Mouse (Mus musculus): Measurements from ENCODE around the gene Tmem239.

Tmem239 gene

DNA sequence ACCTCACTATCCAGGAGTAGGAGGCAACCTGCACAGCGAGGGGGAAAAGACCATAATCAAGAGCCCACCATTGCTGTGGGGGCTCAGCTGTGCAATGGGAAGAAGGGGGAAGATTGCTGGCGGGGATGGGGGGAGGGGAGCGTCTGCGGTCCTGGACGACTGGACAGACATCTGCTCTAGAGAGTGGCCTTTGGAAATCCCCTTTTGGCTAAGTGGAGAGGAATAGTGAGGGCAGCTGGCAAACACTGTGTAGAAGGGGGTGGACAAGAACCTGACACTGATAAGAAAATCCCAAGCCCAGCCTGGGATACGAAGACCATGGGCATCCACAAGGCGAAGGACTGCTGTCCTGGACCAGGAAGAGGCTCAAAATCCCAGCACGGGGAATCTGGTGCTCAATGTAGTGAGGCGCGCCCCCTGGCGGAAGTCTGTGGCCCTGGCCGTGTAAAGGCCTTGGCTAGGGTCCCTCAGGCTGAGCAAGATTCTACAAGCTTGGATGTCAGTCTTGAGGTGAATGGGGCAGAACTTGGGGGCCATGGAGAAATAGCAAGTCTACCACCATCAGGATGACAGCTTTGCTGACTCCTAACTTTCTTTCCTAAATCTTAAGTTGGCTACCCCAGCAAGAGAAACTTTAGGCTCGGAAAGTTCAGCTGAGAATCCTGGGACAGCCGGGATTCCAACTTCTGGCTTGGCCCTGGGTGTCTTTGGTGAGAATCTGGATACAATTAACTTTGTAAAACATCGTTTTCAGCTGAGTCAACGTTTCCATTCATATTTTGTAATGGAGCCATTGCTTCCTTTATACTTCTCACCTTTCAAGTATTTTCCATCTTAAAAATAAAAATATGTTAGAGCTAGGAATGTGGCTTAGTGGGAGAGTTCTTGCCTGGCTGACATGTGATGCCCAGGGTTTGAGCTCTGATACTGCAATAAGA lies 5.5 kb downstream of the Tmem239 start:
- DNase-seq (ENCODE audit: low spot score): peak; percentile 94

DNA sequence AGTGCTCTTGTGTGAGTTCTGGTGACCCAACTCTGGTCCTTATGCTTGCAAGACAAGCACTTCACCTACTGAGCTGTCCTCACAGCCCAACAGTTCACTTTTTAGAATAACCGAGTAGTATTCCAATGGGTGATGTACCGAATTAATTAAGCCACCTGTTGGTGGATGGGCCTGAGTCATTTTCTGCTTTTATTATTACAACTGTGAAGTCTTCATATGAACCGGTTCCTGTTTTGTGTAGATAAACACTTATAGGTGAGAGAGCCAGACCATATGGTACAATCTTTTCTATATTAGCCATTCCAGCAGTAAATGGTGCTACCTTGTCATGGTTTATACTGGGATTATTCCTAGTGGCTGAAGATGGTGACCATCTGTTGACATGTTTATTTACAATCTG lies 6.5 kb downstream of the Tmem239 start:
- DNase-seq (ENCODE audit: low spot score): no peak

DNA sequence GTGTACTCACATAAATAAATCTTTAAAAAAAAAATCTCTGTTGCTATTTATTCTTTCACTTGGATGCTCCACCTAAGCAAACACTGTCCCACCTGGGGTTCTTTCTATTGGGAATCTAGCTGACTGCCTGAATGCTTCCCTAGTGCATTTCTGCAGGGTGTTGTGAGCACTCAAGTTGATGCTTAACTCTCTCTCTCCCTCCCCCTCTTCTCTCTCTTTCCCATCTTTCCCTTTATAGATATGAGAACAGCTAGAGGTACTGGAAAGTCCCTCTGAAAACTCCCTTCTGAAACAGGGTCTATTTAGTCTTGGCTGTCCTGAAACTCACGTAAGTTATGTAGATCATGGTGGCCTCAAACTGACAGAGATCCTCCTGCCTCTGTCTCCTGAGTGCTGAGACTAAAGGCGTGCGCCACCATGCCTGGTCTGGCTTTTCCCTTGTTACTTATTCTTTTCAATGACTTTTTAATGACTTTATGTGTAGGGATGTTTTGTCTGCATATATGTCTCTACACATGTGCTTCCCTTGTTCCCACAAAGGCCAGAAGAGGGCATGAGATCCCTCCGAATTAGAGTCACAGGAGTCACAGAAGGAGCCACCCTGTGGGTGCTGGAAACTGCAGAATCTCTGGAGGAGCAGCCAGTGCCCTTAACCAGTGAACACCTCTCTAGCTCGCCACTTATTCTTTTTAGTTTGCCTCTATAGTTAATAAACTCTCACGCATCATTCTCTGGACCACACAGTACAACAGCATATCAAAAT lies 8.0 kb downstream of the Tmem239 start:
- no peak for DNase-seq (ENCODE audit: low spot score)

DNA sequence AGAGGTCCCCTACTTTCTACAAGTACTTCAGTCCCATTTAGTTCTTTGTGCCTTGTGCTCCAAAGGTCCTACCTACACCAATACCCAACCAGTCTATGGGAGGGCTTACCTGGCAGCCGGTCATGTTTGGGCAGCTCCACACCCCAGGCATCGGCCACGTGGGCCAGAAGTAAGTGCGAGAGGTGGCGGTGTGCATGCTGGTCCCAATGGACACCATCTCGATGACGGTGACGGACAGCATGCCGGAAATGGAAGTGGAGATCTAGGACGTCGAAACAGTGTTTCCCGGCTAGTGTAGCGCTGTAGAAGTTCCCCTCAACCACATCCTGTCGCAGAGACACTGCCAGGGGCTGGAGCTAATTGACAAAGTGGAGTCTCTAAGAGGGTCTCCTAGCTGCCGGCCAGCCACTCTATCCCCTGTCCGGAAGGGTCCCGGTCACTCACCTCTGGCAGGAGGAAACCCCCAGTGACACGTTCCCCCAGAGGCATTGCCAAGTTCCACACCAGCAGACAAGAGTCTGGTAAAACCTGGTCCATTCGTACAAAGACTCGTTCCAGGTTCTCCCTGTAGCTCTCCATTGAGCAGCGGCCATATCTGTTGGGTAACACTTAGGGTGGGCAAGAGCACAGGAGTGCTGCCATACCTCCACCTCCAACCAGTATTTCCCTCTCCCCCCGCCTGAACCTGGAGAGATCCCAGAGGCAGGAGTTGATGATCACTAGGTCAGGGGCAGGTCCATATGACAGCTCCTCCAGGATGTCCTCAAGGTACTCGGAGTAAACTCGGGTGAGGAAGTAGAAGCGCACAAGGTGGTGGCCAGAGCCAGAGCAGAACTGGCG lies 15.7 kb downstream of the Tmem239 start:
- DNase-seq (ENCODE audit: low spot score): no peak

DNA sequence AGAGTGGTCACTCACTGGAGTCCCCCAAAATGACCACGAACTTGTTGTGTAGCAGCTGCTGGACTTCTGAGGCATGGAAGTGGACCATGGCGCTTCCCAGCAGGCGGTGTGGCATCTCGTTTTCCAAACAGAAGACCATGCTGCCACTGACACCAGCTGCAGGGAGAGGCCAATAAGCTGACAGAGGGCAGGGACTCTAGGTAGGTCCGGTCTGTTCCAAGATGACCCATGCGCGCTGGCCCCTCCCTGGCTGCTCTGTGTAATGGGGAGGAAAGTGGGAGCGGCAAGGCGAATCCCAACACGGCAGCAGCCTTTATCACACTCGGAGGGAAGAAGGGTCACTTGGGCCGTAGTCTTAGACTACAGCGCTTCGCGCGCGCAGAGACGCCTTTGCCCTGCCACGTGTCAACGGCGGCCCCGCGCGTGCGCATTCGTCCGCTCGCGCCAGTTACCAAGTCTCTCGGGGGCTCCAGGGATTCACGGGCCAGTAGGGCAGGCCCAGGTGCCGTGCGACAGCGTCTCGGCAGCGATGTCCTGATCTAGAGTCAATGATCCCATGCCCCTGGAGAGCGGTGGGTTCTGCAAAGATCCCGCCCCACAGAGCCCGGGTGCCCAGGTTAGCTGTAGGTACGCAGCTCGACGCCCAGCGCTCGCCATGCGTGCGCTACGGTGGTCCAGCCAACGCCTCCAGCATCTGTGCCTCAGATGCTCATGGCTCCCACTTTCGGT lies 17.3 kb downstream of the Tmem239 start:
- peak; percentile 84 for DNase-seq (ENCODE audit: low spot score)

DNA sequence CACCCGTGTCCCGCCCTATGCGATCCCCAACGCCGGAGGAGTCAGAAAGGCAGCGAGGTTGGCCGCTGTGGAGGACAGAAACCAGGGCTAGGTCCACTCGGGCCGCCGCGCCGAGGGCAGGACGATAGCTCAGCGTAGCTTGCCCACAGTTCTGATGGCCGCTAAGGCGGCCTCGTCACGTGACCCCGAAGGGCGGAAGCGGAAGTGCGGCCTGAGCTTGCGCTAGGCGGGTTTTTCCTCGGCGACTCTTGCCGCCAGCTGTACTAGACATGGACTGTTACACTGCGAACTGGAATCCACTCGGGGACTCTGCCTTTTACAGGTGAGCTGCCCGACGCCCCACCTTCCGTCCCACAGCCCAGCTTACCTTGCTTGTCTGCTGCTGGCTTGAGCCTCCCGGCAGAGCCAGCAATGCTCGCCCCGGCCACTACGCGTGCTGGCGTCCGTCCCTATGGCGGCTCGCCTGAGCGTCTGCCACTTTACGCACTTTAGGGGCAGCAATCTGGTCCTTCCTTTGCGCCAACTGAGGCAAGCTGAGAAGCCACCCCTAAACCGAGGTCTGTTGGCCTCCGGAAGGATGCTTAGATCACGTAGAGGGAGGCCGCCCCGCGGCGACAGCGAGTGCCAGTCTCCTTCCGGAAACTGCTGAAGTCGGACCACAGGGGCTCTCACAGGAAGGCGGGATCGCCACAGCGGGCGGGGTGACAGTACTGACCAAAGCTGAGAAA lies 18.0 kb downstream of the Tmem239 start, which contains the start of the genes Vps16 and Pced1a:
TSS of gene Vps16 (plus strand) at position 214 of the 728 bp plus-strand sequence.
TSS of gene Pced1a (minus strand) at position 576 of the 728 bp plus-strand sequence.
- DNase-seq (ENCODE audit: low spot score): peak; percentile 93

DNA sequence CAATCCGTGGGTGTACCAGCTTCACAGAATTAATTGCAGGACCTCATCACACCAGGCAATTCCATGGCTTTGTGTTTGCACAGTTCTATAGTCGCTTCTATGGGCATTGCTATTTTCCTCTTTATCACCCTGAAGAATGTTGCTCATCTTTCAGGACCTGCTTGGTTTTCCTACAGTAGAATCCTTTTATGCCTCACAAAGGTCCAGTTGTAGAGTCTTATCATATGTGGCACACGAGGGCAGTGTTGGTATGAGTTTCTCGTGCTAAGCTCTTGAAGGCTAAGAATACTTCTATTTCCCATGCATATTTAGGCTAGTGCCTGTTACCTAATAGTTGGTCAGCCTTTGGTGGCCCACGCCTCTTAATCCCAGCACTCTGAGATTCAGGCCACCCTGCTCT lies 18.8 kb downstream of the Tmem239 start:
- peak; percentile 27 for DNase-seq (ENCODE audit: low spot score)

DNA sequence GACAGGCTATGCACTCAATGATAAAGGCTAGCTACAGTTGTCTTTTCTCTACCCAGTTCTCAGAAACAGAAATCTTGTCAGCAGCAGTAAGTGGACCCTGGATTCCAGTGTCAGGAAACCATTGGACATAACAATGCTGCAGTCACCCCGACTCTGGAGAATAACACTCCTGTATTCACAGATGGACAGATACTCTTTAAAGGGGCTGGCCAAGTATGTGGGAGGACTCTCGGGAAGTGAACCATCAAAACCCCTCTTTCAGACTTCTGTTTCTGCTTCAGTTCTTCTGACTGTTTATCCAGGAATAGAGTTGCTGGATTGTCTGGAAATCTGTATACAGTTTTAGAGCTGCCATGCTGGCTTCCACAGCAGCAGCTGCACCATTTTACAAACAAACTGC lies 23.6 kb downstream of the Tmem239 start:
- DNase-seq (ENCODE audit: low spot score): no peak

DNA sequence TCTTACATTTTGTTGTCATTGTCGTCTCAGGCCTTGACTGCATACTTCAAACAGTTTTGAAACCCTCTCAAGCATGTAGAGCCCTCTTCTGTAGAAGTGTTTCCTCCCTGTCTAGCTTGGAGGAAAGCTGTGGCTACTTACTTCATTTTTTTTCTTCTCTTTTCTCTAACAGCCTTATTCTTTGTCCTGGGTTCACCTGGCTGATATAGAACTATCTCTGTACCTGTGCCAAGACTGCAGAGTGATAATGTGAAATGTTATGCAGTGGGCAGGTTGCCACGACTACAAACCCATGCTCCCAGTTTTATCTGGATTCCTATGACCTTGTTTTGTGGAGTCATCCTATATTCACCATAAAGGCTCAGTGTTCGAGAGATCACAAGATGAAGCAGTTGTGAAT lies 24.2 kb downstream of the Tmem239 start:
- no peak for DNase-seq (ENCODE audit: low spot score)

DNA sequence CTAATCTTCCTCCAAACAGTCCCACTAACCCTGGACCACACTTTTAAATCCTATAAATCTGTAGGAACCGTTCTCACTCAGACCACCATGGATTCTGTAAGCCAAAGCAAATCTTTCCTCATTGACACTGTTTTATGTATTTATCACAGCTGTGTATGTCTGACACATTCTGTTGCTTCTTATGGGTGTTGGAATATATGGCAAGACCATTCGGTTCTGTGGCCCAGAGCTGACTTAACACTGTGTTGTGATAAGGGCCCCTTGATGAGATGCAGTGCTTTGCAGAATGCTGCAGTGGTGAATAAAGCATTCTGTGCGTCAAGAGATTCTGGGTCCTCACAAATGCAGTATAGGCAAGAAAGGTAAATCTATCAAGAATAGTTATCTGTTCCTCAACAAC lies 25.9 kb downstream of the Tmem239 start:
- no peak for DNase-seq (ENCODE audit: low spot score)

DNA sequence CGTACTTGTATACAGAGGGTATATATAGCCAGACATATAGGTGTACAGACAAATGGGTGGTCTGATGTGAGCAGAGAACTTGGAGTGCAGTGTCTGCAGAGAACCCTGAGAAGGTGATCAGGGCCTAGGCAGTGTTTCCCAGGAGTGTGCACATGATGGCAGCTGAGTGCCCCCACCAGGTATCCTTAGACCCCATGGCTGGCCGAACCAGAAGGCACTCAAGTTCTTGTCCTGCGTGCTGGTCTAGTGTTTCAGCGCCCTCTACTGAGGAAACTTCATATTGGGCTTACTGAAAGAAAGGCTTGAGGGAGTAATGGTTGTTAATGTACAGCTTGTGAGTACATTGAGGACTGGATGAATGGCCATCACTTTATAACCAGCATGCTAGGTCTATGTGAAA lies 26.9 kb downstream of the Tmem239 start:
- peak; percentile 82 for DNase-seq (ENCODE audit: low spot score)

DNA sequence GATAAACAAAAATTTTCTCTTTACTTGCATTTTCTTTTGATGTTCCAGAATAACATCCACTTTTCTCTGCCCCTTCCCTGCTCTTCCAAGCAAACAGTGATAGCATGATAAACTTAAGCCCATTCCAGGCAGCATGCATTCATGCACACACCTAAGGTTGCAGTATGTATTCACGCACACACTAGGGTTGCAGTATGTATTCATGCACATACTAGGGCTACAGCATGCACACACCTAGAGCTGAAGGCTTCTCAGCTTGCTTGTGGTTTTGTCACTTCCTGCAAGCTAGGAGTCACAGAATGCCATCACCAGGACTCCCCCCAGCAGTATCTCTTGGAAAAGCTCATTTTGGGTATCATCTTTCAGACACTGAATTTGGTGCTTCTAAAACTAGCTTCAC lies 30.5 kb downstream of the Tmem239 start:
- DNase-seq (ENCODE audit: low spot score): no peak

DNA sequence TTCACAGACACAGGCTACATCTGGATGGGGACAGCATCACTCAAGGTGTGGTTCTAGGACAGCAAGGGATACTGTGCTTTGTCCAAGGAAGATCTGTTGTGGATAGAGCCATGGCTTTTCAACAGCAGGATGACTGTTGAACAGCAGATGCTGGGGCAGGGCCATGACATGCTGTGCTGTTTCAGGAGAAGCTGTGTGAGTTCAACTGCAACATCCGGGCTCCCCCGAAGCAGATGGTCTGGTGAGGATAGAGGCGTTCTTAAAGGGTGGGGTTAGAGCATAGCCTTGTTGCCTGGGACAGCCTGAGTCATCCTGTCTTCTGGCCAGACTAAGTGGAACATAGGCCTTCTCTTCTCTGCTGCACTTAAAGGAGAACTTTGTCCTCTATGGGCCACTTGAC lies 32.6 kb downstream of the Tmem239 start:
- DNase-seq (ENCODE audit: low spot score): no peak

DNA sequence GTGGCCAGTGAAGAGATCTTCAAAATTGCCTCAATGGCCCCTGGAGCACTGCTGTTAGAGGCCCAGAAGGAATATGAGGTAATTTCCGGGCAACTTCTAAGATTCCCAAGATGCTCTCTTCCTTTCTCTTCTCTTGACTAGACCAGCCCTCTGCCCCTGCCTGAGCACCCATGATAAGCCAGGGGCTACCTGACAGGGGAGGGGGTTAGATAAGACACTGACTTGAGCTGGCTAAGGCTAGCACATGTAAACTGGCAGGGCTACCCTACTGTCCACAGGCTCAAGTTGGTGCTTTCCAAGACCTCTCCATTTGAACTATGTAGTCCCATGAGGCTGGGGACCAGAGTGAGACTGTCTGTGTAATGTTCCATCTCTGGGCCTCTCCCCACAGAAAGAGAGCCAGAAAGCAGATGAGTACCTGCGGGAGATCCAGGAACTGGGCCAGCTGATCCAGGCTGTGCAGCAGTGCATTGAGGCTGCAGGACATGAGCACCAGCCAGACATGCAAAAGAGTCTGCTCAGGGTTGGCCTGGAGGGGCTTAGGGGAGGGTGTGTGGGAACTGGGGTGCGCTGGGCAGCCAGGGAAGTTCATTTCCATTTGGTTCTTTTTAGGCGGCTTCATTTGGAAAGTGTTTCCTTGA lies 33.7 kb downstream of the Tmem239 start:
- no peak for DNase-seq (ENCODE audit: low spot score)

DNA sequence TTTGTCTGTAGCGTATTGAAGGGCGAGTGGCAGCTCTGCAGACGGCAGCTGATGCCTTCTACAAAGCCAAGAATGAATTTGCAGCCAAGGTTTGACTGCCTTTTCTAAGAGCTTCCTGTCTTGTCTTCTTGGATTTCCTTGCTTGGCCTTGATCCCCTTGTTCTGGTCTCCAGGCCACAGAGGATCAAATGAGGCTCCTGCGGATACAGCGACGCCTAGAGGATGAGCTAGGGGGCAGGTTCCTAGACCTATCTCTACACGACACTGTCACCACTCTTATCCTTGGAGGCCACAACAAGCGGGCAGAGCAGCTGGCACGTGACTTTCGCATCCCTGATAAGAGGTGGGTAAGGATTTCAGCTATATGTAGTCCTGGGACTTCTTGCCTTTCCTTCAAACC lies 35.9 kb downstream of the Tmem239 start:
- no peak for DNase-seq (ENCODE audit: low spot score)

DNA sequence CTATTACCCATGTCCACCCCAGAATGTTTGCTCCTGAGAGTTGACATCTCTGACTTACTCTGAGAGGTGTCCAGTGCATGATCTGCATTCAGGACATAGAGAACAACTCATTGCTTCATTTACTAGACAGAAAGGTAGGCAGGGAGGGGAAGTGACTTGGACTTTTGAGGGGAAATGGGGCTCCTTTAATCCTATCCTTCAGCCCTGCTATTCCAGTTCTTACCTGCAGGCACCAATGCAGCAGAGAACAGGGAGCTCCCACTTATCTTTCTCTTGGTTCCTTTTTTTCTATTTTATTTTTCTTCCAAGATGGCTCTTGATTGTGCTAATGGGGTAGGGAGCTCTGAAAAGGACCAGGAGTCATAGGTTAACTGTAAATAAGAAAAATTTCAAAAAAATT lies 42.2 kb downstream of the Tmem239 start:
- DNase-seq (ENCODE audit: low spot score): no peak

DNA sequence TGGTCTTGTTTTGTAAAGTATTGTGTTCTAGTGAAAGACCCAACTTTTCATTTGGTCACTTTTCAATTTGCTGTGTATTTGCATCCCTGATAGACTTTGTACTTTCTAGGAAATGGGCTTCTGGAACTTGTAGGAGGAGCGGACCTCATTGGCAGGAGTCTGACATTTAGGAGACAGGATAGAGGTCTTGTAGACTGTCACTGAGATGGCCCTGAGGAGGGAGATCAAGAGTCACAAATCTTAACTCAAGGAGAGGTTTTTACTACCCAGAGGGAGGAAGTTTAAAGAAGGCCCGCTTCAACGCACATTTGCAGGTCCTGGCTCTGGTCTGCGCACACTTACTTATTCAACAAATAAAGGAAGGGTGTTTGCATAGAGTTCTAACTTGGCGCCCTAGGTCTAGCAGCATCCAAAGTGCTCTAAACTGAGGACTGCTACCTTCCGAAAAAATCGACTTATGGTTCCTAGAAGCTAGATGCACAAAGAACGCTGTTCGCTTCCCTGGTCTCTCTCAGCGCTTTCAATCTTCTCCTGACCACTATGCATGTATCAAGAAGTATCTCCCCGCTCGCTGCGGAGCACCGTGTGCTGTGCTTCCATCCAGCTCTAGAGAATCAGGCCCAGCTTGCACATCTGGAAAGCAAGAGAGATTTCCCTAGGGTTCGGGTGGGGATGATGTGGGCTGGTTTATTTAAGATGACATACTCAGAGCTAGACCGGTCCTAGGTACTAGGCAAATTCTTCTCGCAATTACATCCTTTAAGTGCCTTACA lies 42.9 kb downstream of the Tmem239 start:
- peak; percentile 43 for DNase-seq (ENCODE audit: low spot score)

DNA sequence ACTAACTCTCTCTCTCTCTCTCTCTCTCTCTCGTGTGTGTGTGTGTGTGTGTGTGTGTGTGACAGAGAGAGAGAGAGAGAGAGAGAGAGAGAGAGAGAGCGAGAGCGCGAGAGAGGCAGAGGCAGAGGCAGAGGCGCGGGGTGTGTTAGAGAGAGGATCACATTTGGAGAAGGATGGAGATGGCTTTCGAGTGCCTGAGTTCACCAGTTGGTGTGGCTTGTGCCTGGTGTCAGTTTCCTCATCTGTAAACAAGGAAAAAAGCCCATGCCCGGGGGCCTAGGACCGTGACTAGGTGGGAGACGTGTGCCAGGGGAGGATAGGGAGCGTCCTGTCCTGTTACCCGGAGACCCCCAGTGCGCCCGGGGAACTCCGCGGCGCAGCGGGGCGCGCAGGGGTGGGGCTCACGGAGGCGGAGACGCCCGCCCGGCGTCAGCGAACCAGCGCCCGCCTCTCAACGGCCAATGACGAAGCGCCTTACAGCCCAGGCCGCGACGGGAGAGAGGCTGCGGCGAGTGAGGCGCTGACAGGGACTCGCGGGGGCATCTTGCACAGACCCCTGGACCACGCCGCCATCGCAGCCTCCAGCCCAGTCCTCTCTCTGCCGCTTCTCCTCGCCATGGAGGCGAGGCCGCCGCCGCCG lies 43.6 kb downstream of the Tmem239 start, which contains the start of gene Ptpra:
TSS of gene Ptpra (plus strand) at position 485 of the 640 bp plus-strand sequence.
- peak; percentile 90 for DNase-seq (ENCODE audit: low spot score)

DNA sequence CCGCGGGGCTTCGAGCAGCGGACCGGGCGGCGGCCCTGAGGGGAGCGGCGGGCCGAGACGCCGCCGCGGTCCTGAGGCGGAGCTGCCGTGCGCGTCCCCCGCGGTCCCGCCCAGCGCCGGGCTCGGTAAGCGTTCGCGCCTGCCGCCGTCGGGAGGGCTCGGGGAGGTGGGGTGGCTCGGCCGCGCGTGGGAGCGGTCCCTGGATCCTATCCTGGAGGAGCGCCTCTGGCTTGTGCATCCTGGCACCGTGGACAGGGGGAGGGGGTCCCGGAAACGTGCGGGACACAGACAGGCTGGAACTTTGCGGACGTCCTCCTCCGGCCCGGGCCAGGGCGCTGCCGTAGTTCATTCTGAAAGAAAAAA lies 44.1 kb downstream of the Tmem239 start:
- no peak for DNase-seq (ENCODE audit: low spot score)

All from retina, embryonic 14.5 days (tissue).